Mouse (Mus musculus): ENCODE data around the gene Faim.

Faim gene

GRCm38 (mm10) chr9:98985800-98986475, at the start of gene Faim:
Gene Faim (plus strand): TSS chr9:98986373.
- DNase-seq (ENCODE audit: low read depth, low spot score): peak; percentile 97

GRCm38 (mm10) chr9:98939290-98939689, 46.9 kb upstream of the Faim start:
- no peak for DNase-seq (ENCODE audit: low read depth, low spot score)

- DNase-seq (ENCODE audit: low read depth, low spot score): no peak
Measured at GRCm38 (mm10) chr9:98952171-98953050, 33.8 kb upstream of the Faim start.

- DNase-seq (ENCODE audit: low read depth, low spot score): no peak
Measured at GRCm38 (mm10) chr9:98953291-98953690, 32.9 kb upstream of the Faim start.

GRCm38 (mm10) chr9:98953830-98954229, 32.3 kb upstream of the Faim start:
- no peak for DNase-seq (ENCODE audit: low read depth, low spot score)

GRCm38 (mm10) chr9:98954391-98955102, 31.6 kb upstream of the Faim start:
- no peak for DNase-seq (ENCODE audit: low read depth, low spot score)

- DNase-seq (ENCODE audit: low read depth, low spot score): no peak
Measured at GRCm38 (mm10) chr9:98955103-98955715, 31.0 kb upstream of the Faim start, which contains the start of gene Foxl2. Gene Foxl2 (plus strand): TSS chr9:98955288.

- DNase-seq (ENCODE audit: low read depth, low spot score): no peak
Measured at GRCm38 (mm10) chr9:98955716-98956224, 30.4 kb upstream of the Faim start.

GRCm38 (mm10) chr9:98956591-98957381, 29.4 kb upstream of the Faim start:
- DNase-seq (ENCODE audit: low read depth, low spot score): no peak

- DNase-seq (ENCODE audit: low read depth, low spot score): no peak
Measured at GRCm38 (mm10) chr9:98957751-98958351, 28.3 kb upstream of the Faim start.

GRCm38 (mm10) chr9:98958628-98959027, 27.5 kb upstream of the Faim start:
- DNase-seq (ENCODE audit: low read depth, low spot score): no peak

GRCm38 (mm10) chr9:98959851-98960250, 26.3 kb upstream of the Faim start:
- no peak for DNase-seq (ENCODE audit: low read depth, low spot score)

GRCm38 (mm10) chr9:98960348-98960747, 25.8 kb upstream of the Faim start:
- no peak for DNase-seq (ENCODE audit: low read depth, low spot score)

GRCm38 (mm10) chr9:98961591-98962477, 24.3 kb upstream of the Faim start:
- DNase-seq (ENCODE audit: low read depth, low spot score): no peak

GRCm38 (mm10) chr9:98962478-98963142, 23.6 kb upstream of the Faim start:
- no peak for DNase-seq (ENCODE audit: low read depth, low spot score)

GRCm38 (mm10) chr9:98963661-98964060, 22.5 kb upstream of the Faim start:
- no peak for DNase-seq (ENCODE audit: low read depth, low spot score)

GRCm38 (mm10) chr9:98965084-98965483, 21.1 kb upstream of the Faim start:
- DNase-seq (ENCODE audit: low read depth, low spot score): no peak

- DNase-seq (ENCODE audit: low read depth, low spot score): no peak
Measured at GRCm38 (mm10) chr9:98973101-98973521, 13.1 kb upstream of the Faim start.

GRCm38 (mm10) chr9:98973561-98973960, 12.6 kb upstream of the Faim start:
- DNase-seq (ENCODE audit: low read depth, low spot score): no peak
